Mouse (Mus musculus) heart, postnatal 25 days (tissue): ENCODE data around the gene A4galt. TPM values are rescaled to one million over a fixed set of nuclear protein-coding genes. Genes with fewer than 3 reads are reported as not detected.
"Not testable (repeated sequence)": the region's sequence is repeated elsewhere in the genome, so short reads cannot be mapped to it uniquely, and the experiment has no call there.

Source experiments
- DNase-seq: peaks from one replicate; pipeline ENCODE4 v3.0.0; 2022; ENCODE audit warnings: low spot score
- intact Hi-C: fragments of 180-260 bp; cut with DNase I; formaldehyde crosslinking; loops from one replicate; pipeline ENCODE4 v1.15.1; 2025
- total RNA-seq, 2 experiments: library from RNA; stranded (reverse); gene quantifications; 2 replicates each; pipeline ENCODE4 v1.2.3; 2021

A4galt gene
- total RNA-seq, 2 experiments from 2014 or later, result 4.8 to 6.5 TPM

DNA sequence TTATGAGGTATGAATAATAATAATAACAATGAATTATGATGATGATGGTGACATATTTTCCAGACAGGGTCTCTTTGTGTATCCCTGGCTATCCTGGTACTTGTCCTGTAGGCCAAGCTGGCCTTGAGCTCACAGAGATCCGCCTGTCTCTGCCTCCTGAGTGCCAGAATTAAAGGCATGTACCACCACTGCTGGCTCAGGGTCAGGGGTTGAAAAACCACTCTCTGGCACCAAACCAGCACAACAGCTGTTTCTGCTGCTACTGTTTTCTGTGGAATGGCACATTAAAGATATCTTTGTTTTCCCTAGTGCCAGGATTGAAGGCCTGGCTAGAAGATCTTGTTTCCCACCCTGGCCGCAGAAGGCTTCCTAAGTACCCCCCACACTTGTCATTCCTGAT lies 21.4 kb upstream of the A4galt start:
- DNase-seq, result no peak
- intact Hi-C loops, result no loop called here

DNA sequence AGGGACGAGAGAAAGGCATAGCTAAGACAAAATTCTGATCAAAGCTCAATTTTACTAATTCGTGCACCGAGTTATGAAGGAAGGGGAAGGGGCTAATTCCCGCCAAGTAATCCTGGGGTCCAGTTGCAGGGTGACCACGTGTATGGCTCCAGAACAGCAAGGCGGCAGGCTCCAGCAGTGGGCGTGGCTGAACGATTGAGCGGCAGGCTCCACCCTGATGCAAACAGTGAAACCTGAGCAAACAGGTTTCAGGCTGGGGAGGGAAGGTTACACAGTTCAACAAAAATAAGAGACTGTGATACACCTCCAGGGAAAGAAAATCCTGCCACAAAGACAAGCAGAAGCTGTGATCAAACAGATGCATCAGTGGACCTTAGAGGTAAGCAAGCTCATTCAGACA lies 19.6 kb upstream of the A4galt start:
- intact Hi-C loops, DNase-seq: not testable (repeated sequence)

DNA sequence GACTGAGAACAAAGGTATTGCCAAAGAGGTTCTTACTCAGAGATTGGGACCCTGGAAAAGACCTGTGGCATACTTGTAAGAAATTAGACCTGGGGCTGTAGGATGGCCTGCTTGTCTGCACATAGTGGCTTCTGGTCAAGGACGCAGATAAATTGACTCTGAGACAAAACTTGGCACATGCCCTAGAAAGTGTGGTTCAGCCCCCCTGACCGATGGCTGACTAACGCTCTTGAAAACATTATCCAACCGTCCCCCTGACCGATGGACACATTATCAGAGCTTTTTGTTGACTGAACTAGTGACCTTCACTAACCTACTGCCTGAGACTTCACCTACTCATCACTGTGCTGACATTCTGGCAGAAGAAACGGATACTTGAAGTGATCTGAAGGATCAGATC lies 18.4 kb upstream of the A4galt start:
- intact Hi-C loops, DNase-seq: not testable (repeated sequence)

DNA sequence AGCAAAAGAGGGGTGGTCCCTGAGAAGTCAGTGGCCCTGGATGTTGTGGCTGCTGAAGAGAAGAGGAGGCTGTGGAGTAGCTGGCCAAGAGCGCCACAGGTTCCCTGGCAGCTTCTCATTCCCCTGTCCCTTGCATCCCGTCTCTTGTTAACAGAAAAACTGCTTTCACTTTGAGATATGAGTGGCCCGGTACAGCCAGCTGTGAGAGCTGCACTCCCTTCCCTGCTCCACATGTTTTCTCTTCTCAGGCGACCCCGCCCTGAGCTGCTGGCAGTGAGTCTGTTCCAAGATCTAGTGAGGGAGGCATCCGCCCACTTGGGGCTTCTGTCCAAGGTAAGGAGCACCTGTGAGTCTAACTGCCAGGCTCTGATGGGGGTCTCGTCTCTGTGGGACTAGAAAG lies 16.9 kb upstream of the A4galt start:
- peak; percentile 43 for DNase-seq

DNA sequence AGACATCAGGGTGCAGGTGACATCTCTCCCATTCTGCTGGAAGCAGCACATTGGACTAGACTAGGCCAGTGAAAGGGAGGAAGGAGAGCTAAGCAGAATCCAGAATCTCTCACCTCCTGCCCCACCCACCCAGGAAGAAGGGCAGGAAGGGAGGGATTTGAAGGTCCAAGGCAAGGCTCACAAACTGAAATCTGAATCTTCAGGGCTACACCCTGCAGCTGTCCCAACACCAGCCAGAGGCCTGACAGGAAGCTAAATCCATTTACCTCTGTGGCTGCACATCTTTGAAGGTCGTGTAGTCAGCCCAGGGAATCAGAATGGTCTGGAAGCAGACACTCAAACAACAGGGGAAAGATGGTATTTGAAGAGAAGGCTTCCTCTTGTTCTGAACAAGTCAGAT lies 13.7 kb upstream of the A4galt start:
- DNase-seq, result no peak
- intact Hi-C loops, result no loop called here

More for the DNA sequence above, 16.9 kb upstream of the A4galt start:
- intact Hi-C loops, result not testable (repeated sequence)

DNA sequence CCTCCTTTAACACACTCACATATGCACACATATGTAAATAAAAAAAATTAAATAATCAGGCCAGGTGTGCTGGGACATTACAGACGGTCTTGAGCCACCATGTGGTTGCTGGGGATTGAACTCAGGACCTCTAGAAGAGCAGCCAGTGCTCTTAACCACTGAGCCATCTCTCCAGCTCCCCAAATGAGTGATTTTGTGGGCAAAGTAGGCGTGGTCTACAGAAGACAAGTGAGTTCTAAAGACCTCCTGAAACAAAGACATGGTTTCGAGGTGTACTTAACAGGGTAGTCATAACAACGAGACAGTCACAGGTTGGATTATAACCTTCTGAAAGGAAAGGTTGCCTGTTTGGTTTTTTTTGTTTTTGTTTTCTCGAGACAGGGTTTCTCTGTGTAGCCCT lies 11.8 kb upstream of the A4galt start:
- DNase-seq, result no peak
- intact Hi-C loops, result no loop called here

DNA sequence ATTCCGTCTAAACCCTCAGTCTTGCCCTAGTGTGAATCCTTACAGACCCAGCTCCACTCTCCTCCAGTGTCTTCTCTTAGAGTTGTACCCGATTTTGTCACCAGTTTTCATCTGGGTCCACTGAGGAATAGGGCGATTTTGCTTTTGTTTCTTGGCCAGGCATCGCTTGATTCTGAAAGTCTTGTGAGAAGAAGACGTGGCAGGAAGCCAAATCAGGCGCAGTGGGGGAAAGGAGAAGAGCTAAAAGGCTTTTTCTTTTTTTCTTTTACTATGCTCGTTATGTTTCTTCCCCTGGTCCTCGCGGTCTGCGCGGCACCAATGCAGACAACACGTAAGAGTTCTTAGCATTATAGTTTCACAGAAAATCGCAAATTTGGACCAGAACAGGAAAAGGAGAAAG lies 6.3 kb upstream of the A4galt start:
- intact Hi-C loops, result no loop called here
- DNase-seq, result no peak

DNA sequence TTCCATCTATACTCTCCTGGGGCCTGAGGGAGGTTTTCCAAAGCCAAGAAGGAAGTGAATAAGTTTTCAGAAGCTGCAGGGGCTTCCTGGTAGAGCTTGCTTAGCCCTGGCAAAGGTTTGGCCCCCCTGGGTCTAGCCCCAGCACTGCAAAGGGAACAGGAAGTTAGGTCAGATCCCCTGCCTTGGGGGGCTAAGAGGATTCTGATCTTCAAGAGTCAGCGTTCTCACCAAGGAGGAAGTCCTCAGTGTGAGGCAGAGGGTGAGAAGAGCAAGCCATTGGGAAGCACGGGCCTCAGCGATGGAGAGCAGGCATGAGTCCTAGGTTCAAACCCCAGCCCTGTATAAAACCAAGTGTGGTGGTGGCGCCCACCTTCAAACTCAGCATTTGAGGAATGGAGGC lies 4.9 kb upstream of the A4galt start:
- DNase-seq, result no peak
- intact Hi-C loops, result no loop called here

DNA sequence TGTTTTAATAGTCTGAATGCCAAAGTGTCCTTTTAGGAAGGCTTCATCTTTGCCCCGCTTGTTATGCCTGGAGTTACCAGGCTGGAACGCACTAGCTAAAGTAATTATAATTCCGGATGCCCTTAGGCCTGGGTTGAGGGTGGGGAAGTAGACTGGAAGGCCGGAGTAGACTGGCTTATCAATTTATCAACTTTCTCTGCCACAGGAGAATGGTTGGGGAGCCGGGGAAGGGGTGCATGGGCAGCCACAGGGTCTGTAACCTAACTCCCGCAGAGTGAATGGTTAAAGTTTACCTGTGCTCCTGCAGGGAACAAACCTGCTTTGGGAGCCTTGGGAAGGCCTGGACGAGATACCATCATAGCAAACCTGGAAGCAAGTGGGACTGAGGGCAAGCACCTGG lies 4.4 kb upstream of the A4galt start:
- no peak for DNase-seq
- intact Hi-C loops, result no loop called here

DNA sequence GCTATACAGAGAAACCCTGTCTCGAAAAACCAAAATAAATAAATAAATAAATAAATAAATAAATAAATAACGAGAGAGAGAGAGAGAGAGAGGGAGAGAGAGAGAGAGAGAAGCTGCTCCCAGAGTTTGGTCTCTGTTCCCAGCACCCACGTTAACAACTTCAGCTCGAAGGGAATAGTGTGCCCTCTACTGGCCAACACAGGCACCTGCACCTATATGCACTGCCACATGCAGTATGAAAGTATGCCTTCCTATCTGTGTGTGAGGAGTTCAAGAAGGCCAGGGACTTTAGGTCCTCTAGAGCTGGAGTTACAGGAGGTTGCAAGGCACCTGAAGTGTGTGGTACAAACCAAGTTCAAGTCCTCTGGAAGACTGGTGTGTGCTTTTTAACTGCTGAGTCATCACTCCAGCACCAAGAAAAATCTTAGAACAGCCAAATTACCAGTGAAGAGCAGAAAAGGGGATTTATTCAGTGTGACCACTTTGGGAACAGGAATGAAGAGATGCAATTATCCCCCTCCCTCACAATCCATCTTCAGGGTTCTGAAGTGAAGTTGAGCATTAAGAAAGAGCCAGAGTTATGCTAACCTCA lies 3.7 kb upstream of the A4galt start:
- no peak for DNase-seq
- intact Hi-C loops, result no loop called here

DNA sequence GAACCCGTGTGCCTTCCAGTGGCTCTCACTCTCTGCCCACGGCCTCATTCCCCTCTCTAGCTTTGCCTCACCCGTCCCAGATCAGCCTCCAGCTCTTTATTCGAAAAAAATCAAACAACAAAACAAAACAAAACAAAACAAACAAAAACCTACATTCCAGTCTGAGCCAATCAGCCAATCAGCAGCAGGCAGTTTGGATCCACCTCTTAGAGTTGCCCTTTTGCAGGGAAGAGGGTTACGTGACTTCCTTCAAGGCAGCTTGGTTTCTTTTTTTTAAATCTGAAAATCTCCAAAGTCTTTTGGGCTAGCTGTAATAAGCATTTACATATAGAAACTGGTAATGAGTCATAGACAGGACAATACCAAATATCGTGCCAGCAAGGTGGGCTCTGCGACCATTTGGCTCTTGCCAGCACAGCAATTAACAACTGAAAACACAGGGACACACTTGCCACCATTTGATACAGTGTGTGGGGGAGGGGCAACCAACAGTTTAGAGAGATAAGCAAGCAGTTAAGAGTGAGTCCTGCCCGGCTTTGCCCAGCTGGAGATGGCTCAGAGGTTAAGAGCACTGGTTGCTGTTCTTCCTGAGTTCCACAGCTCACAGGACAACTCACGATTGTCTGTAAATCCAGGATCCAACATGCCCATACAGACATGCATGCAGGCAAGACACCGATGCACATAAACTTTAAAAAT lies 2.9 kb upstream of the A4galt start:
- intact Hi-C loops, result loop anchor here (5.0 kb wide), 2 partner anchors 42 to 43 kb away; no protein-coding TSS in a partner anchor
- no peak for DNase-seq

DNA sequence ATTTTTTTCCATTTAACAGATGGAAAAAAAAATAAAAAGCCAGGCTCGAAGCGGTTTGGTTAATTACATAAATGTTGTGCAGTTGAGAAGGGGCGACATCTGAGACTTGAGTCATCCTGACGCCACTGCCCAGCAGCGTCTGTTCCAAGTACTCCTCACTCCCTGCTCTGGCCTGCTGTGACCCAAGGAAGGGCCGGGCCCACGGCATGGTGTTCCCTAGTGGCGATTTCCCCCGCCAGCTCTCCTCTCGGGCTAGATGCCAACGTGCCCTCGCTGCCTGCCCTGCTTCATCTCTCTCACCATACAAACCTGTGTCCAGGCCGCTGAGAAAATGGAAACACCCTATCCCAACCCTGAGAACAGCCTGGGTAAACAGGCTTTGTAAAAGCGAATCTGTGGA lies 486 bp upstream of the A4galt start:
- intact Hi-C loops, result loop anchor here (5.0 kb wide), 2 partner anchors 40 to 45 kb away; no protein-coding TSS in a partner anchor
- DNase-seq, result peak; percentile 55

DNA sequence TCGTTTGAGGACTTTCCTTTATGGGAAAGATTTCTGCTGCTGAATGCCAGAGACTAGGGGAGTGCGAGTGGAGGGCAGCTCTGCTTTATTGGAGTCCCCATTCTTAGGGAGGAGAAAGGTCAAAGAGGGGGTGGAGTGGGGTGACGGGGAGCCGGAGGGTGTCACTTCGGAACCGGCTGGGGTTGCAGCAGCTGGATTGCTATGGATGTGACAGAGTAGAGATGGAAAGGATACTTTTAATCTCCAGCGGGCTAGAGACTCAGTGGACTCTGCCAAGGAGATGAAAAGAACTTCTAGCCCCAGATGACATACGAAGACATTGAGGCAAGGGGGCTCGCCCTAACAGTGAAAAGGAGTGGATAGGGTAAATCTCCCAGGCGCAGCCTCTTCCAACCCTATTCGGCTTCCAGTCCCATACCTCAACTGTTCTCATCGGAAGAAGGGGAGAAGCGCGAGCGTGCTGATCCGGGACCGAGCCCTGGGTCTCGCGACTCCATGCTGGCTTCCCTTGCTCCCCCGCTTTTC lies 861 bp downstream of the A4galt start:
- DNase-seq, result no peak
- intact Hi-C loops, result loop anchor here (5.0 kb wide), 2 partner anchors 38 to 47 kb away; no protein-coding TSS in a partner anchor

DNA sequence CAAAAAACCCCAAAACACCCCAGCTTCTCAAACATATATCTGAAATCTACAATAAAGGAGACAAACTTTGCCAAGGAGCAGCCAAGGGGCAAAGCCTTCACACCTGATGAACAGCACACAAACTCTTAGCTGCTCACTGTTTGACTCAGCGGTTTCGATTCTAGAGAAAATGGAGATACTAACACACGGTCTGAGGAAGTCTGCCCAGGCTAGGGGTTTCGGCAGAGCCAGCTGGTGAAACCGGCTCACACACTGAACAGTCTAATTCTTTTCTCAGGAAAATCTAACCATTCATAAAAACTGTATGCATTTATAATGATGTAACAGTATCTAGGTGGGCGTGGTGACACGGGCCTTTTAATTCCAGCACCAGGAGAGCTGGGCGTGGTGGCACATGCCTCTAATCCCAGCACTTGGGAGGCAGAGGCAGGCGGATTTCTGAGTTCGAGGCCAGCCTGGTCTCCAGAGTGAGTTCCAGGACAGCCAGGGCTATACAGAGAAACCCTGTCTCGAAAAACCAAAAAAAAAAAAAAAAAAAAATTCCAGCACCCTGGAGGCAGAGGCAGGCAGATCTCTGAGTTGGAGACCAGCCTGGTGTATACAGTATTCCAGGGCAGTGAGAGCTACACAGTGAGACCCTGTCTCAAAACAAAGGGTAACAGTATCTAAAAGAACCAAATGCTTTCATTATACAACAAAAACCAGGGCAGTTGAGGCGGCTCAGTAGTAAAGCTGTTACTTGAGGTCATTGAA lies 1.9 kb downstream of the A4galt start:
- no peak for DNase-seq
- intact Hi-C loops, result loop anchor here (5.0 kb wide), 2 partner anchors 37 to 48 kb away; no protein-coding TSS in a partner anchor

DNA sequence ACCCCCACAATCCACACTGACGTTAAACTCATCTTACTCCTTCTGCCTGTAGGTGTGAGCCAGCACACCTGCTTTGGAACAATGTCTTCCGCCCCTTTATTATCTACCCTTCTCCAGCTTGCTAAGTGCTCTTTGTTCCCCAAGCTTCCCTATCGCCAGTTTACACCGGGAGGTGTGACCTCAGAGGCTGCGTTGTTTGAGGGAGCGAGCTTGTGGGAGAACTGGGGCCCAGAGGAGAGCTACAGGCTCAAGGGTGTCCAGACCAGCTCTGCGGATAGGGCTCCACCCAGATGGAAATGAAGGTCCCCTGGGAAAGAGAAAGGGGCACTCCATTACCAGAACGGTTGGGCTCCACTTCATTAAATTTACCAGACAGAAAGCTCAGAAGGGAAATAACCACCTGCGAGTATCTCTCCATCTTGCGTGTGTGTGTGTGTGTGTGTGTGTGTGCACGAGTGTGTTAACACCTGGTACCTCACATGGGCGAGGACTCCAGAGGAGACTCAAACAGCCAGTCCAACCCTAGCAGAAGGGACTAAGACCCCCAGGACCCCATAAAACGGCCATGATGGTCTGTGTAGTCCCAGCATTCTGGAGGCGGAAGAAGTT lies 3.2 kb downstream of the A4galt start:
- intact Hi-C loops, result no loop called here
- no peak for DNase-seq

DNA sequence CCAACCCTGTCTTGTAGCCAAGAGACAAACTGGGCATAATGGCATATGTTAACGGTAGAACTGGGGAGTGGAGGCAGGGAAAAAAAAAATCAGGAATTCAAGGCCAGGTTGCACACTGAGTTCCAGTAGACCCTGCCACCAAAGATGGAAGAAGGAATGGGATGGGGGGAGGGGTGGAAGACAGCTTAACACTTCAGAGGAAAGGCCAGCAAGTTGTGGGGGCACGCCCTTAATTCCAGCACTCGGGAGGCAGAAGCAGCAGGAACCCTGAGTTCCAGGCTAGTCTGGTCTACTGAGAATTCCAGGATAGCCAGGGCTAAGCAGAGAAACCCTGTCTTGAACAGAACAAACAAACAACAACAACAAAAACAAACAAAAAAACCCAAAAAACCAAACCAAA lies 7.2 kb downstream of the A4galt start:
- DNase-seq, result no peak
- intact Hi-C loops, result no loop called here

DNA sequence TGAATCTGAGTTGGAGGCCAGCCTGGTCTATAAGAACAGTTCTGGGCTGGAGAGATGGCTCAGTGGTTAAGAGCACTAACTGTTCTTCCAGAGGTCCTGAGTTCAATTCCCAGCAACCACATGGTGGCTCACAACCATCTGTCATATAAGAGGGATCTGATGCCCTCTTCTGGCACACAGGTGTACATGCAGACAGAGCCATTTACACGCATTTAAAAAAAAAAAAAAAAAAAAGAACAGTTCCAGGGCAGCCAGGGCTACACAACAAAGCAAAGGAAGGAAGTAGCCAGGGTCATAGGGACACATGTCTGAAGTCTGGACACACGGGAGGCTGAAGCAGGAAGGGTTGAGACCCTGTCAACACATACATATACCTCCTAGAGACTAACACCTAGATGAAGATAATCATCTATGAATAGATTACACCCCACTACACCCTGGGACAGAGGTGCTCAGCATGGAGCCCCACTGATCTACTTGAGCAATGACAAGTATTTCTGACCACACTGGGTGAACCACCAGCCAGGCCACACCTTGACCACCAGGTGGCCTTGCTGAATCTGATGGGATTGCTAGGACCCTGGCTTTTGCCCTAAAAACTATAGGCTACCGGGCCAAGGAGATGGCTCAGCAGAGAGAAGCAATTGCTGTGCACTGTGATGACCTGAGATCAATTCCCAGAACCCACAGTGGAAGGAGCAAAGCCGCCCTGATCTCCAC lies 9.5 kb downstream of the A4galt start:
- no peak for DNase-seq
- intact Hi-C loops, result no loop called here

DNA sequence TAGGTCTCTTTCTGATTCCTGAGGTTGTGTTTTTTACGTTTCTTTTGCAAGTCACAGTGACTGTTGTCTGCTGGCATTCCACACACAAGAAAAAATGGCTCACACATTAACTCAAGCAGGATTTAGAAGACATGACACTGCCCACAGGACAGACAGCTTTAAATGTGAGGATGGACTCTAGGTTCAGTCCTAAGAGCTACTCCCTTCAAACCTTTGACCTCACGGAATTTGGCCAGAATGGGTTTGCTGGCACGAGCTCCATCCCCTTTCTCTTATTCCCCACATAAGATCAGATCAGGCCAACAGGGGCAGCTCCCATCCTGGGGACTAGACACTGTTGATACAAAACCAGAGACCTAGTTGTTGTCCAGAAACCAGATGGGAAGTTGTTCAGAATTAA lies 10.1 kb downstream of the A4galt start:
- intact Hi-C loops, result no loop called here
- no peak for DNase-seq

DNA sequence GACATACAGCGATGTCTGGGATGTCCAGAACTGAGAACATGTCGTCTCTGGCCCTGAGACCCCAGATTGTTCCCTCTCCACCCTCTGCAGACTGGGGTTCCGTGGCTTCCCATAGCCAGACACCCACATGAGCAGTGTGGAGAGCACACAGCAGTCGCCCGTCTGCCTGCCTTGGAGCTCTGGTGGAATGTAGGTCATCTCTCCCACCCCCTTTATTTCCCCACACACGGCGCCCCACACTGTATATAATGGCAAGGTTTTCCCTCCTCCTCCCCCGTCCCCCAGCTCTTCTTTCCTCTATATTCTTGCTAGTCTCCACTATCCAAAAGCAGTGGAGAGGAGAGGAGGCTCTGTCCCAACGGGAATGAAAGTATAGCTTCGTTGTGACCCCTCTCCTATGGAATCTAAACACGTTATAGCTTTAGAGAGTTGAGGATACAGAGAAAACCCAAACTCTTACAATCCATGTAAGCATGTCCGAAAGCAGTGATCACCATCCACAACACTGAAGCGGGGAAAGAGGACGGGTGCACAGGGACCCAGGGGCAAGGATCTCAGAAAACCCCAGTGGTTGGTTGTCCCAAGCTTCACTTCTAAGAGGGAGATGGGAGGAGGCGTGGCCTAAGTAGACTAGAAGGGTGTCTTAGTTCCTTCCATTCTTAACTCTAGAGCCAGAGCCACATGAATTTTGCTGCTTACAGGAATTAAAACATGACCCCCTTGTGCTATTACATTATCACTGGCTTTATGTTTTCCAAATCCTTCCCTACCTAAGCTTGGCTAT lies 13.9 kb downstream of the A4galt start:
- no peak for DNase-seq
- intact Hi-C loops, result no loop called here
